Mouse (Mus musculus): ENCODE measurements around the gene Uimc1. TPM values are rescaled to one million over a fixed set of nuclear protein-coding genes. Genes with fewer than 3 reads are reported as not detected.
A peak's percentile ranks its signal among the peaks of the same experiment; 100 is the strongest.

The Uimc1 gene
- polyA plus RNA-seq, 1 experiment from 2014 or later: 13.1 TPM

GRCm38 (mm10) chr13:54994576-54994975 lies 105.5 kb downstream of the Uimc1 start:
- ATAC-seq (ENCODE audit: insufficient read depth): no peak
- 34% methylated on average over 4 of the region's 4 CpGs for WGBS (ENCODE audit: insufficient replicate concordance)
- Histone ChIP-seq H3K27me3 (no peaks in the 10 kb centered on the region), H3K4me3 (replicated peaks) (no peak overlapping the region), H3K36me3 (replicated peaks) (no peaks in the 10 kb centered on the region), H3K9ac (no peak overlapping the region), H3K9me3 (replicated peaks) (no peaks in the 10 kb centered on the region), H3K4me1 (replicated peaks) (no peaks in the 10 kb centered on the region), H3K27ac (replicated peaks) (no peak overlapping the region), H3K4me2 (no peak overlapping the region)

GRCm38 (mm10) chr13:54992215-54992614 lies 107.9 kb downstream of the Uimc1 start:
- no peak overlapping the region for H3K4me3 ChIP-seq (replicated peaks)
- 71% methylated on average over 7 of the region's 7 CpGs for WGBS (ENCODE audit: insufficient replicate concordance)
- no peaks in the 10 kb centered on the region for H3K27me3 ChIP-seq
- ATAC-seq (ENCODE audit: insufficient read depth): no peak
- H3K9me3 ChIP-seq (replicated peaks): no peaks in the 10 kb centered on the region
- no peak overlapping the region for H3K4me2 ChIP-seq
- H3K4me1 ChIP-seq (replicated peaks): no peaks in the 10 kb centered on the region
- H3K9ac ChIP-seq: no peak overlapping the region
- H3K27ac ChIP-seq (replicated peaks): no peak overlapping the region
- no peaks in the 10 kb centered on the region for H3K36me3 ChIP-seq (replicated peaks)

- H3K4me1 ChIP-seq (replicated peaks): no peaks in the 10 kb centered on the region
- WGBS (ENCODE audit: insufficient replicate concordance): 4% methylated on average over 7 of the region's 7 CpGs
- no peaks in the 10 kb centered on the region for H3K36me3 ChIP-seq (replicated peaks)
- no peak overlapping the region for H3K4me3 ChIP-seq (replicated peaks)
- H3K27ac ChIP-seq (replicated peaks): no peak overlapping the region
- H3K27me3 ChIP-seq: no peaks in the 10 kb centered on the region
- no peak overlapping the region for H3K9ac ChIP-seq
- H3K9me3 ChIP-seq (replicated peaks): no peaks in the 10 kb centered on the region
- peak; percentile 25; the same call in 1 of the 2 replicates for ATAC-seq (ENCODE audit: insufficient read depth)
- H3K4me2 ChIP-seq: no peak overlapping the region
Measured at GRCm38 (mm10) chr13:54988181-54988760, 111.8 kb downstream of the Uimc1 start.

- H3K27me3 ChIP-seq: no peaks in the 10 kb centered on the region
- WGBS (ENCODE audit: insufficient replicate concordance): 69% methylated on average over 9 of the region's 9 CpGs
- H3K4me2 ChIP-seq: no peak overlapping the region
- H3K27ac ChIP-seq (replicated peaks): no peak overlapping the region
- ATAC-seq (ENCODE audit: insufficient read depth): no peak
- no peak overlapping the region for H3K4me3 ChIP-seq (replicated peaks)
- H3K36me3 ChIP-seq (replicated peaks): no peaks in the 10 kb centered on the region
- H3K9ac ChIP-seq: no peak overlapping the region
- H3K9me3 ChIP-seq (replicated peaks): no peaks in the 10 kb centered on the region
- H3K4me1 ChIP-seq (replicated peaks): no peaks in the 10 kb centered on the region
Measured at GRCm38 (mm10) chr13:54987405-54987804, 112.7 kb downstream of the Uimc1 start.

GRCm38 (mm10) chr13:54983614-54984013 lies 116.5 kb downstream of the Uimc1 start:
- Histone ChIP-seq H3K4me2 (no peak overlapping the region), H3K36me3 (replicated peaks) (no peaks in the 10 kb centered on the region), H3K9me3 (replicated peaks) (no peaks in the 10 kb centered on the region), H3K4me1 (replicated peaks) (no peaks in the 10 kb centered on the region; the same call in 1 of the 2 replicates), H3K4me3 (replicated peaks) (no peak overlapping the region), H3K9ac (no peak overlapping the region), H3K27ac (replicated peaks) (no peak overlapping the region), H3K27me3 (no peaks in the 10 kb centered on the region)
- WGBS (ENCODE audit: insufficient replicate concordance): 37% methylated on average over 2 of the region's 2 CpGs
- no peak for ATAC-seq (ENCODE audit: insufficient read depth)

- Histone ChIP-seq H3K4me3 (replicated peaks) (no peak overlapping the region), H3K9ac (no peak overlapping the region), H3K4me1 (replicated peaks) (no peaks in the 10 kb centered on the region; the same call in 1 of the 2 replicates), H3K9me3 (replicated peaks) (no peaks in the 10 kb centered on the region), H3K27me3 (no peaks in the 10 kb centered on the region), H3K4me2 (no peak overlapping the region), H3K27ac (replicated peaks) (no peak overlapping the region), H3K36me3 (replicated peaks) (no peaks in the 10 kb centered on the region)
- 29% methylated on average over 8 of the region's 8 CpGs for WGBS (ENCODE audit: insufficient replicate concordance)
- ATAC-seq (ENCODE audit: insufficient read depth): no peak
Measured at GRCm38 (mm10) chr13:54983001-54983400, 117.1 kb downstream of the Uimc1 start.

GRCm38 (mm10) chr13:54980957-54981356 lies 119.1 kb downstream of the Uimc1 start:
- Histone ChIP-seq H3K4me2 (no peak overlapping the region), H3K36me3 (replicated peaks) (no peaks in the 10 kb centered on the region), H3K4me1 (replicated peaks) (no peaks in the 10 kb centered on the region; the same call in 1 of the 2 replicates), H3K9me3 (replicated peaks) (no peaks in the 10 kb centered on the region), H3K9ac (no peak overlapping the region), H3K27ac (replicated peaks) (no peak overlapping the region), H3K27me3 (no peaks in the 10 kb centered on the region), H3K4me3 (replicated peaks) (no peak overlapping the region)
- no peak for ATAC-seq (ENCODE audit: insufficient read depth)
- 67% methylated on average over 12 of the region's 12 CpGs for WGBS (ENCODE audit: insufficient replicate concordance)

- ATAC-seq (ENCODE audit: insufficient read depth): no peak
- no peaks in the 10 kb centered on the region for H3K27me3 ChIP-seq
- H3K36me3 ChIP-seq (replicated peaks): no peaks in the 10 kb centered on the region
Measured at GRCm38 (mm10) chr13:54978804-54979203, 121.3 kb downstream of the Uimc1 start.

More at GRCm38 (mm10) chr13:54978804-54979203, 121.3 kb downstream of the Uimc1 start:
- WGBS (ENCODE audit: insufficient replicate concordance): 54% methylated on average over 8 of the region's 8 CpGs
- no peak overlapping the region for H3K27ac ChIP-seq (replicated peaks)
- H3K4me2 ChIP-seq: no peak overlapping the region
- no peaks in the 10 kb centered on the region for H3K9me3 ChIP-seq (replicated peaks)
- no peak overlapping the region for H3K9ac ChIP-seq
- H3K4me3 ChIP-seq (replicated peaks): no peak overlapping the region
- no peaks in the 10 kb centered on the region; the same call in 1 of the 2 replicates for H3K4me1 ChIP-seq (replicated peaks)

Other genes with a start within 250 kb of the Uimc1 start
- gene Unc5a, start 150.9 kb downstream of the Uimc1 start, polyA plus RNA-seq (2015; fragmentation: Nextera tagmentation; extraction: Ambion mirVana): 0.51 and 0.69 TPM in 2 replicates
- 6.6 and 7.9 TPM in 2 replicates for gene Hk3, start 78.9 kb downstream of the Uimc1 start, polyA plus RNA-seq (2015; fragmentation: Nextera tagmentation; extraction: Ambion mirVana)
- gene Zfp346, start 5.0 kb upstream of the Uimc1 start, polyA plus RNA-seq (2015; fragmentation: Nextera tagmentation; extraction: Ambion mirVana): 6.9 and 7.9 TPM in 2 replicates
- gene Gm17617, start 33.2 kb upstream of the Uimc1 start, polyA plus RNA-seq (2015; fragmentation: Nextera tagmentation; extraction: Ambion mirVana): not detected in 2 replicates
- 5.8 and 6.8 TPM in 2 replicates for gene Fgfr4, start 52.3 kb upstream of the Uimc1 start, polyA plus RNA-seq (2015; fragmentation: Nextera tagmentation; extraction: Ambion mirVana)
- 13.3 and 14.4 TPM in 2 replicates for gene Nsd1, start 109.5 kb upstream of the Uimc1 start, polyA plus RNA-seq (2015; fragmentation: Nextera tagmentation; extraction: Ambion mirVana)
- 211 and 230 TPM in 2 replicates for gene Prelid1, start 220.2 kb upstream of the Uimc1 start, polyA plus RNA-seq (2015; fragmentation: Nextera tagmentation; extraction: Ambion mirVana)
- 48.6 and 51.3 TPM in 2 replicates for gene Rab24, start 221.6 kb upstream of the Uimc1 start, polyA plus RNA-seq (2015; fragmentation: Nextera tagmentation; extraction: Ambion mirVana)
- gene Mxd3, start 229.5 kb upstream of the Uimc1 start, polyA plus RNA-seq (2015; fragmentation: Nextera tagmentation; extraction: Ambion mirVana): 28.8 and 33.6 TPM in 2 replicates

All from liver, embryonic 15.5 days (tissue).